ENCODE assay signal across 8 mouse cellular contexts in the genomic region with DNA sequence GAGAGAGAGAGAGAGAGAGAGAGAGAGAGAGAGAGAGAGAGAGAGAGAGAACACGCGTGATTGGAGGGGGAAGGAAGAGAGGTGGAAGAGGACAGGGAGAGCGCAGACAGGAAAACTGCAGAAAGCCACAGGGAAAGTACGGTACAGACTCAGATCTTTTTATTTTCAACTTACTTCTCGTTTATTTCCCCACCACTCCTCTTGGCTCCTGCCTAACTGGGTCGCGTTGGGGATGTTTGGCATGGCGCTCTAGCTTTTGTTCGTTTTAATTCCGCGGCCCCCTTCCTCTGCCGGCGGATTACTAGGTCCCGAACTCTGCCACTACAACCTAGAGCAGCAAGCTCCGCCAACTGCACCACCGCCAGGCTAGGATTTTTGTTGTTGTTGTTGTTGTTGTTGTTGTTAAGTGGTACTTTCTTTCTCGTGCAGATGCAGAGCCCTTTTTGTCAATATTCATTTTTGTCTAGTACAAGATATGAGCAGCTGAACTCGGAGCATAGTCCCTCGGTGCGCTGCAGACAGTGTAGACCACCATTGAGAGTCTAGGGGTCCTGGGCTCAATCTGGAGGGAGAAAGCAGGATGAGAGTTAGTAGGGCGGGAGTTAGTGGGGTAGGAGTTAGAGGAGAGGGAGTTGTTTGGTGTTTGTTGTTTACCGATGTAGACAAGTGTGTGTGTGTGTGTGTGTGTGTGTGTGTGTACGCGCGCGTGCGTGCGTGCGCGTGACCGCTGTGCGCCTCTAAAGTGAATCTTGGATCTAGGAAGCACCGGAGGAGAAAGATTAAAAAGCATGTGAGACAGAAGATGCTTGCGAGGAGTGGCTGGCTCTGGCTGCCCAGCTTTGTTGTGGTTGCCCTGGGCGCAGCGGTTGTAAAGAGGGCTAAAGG. TPM values are rescaled to one million over a fixed set of nuclear protein-coding genes. Genes with fewer than 3 reads are reported as not detected.
DNase-seq lines count a peak whose midpoint lies in the region; ATAC-seq and TF ChIP-seq lines count a peak whose summit lies in the region.

No protein-coding gene starts in this region.

- no peaks in the 10 kb centered on the region for H3K36me3 ChIP-seq in heart, adult 2 months (ENCODE audit: control insufficient read depth, insufficient read depth, low read length)
- H3K36me3 ChIP-seq in forebrain, embryonic 12.5 days (replicated peaks): 0 out of 2 replicates have a peak, but pooled peaks cover 2% of the 10 kb centered on the region
- no peaks in the 10 kb centered on the region for H3K36me3 ChIP-seq in intestine, postnatal 0 days (ENCODE audit: control insufficient read depth, insufficient read depth)

- peak; percentile 18; the same call in 1 of the 2 replicates for ATAC-seq in forebrain, embryonic 12.5 days (ENCODE audit: low FRiP score)
- ATAC-seq in intestine, postnatal 0 days: no peak

- H3K79me2 ChIP-seq in heart, adult 2 months (replicated peaks; ENCODE audit: control insufficient read depth, insufficient read depth, low read length): no peaks in the 10 kb centered on the region

- H3K27me3 ChIP-seq in heart, adult 2 months (ENCODE audit: control insufficient read depth, insufficient read depth, low read length): no peaks in the 10 kb centered on the region
- peaks cover 13% of the 10 kb centered on the region for H3K27me3 ChIP-seq in forebrain, embryonic 12.5 days
- H3K27me3 ChIP-seq in intestine, postnatal 0 days (replicated peaks; ENCODE audit: control insufficient read depth, insufficient read depth, low read length): peaks cover 33% of the 10 kb centered on the region

- under 1% methylated on average over 36 of the region's 36 CpGs for WGBS in heart, adult 2 months
- under 1% methylated on average over 36 of the region's 36 CpGs for WGBS in forebrain, embryonic 12.5 days
- WGBS in intestine, postnatal 0 days: 1% methylated on average over 36 of the region's 36 CpGs

- peak; percentile 48; the same call in 1 of the 2 replicates for TF ChIP-seq POLR2A in heart, adult 2 months (IDR thresholded peaks at IDR 0.05; ENCODE audit: insufficient read depth, low read depth, low read length)

- H3K27ac ChIP-seq in heart, adult 2 months: peak overlapping the region; percentile 96
- H3K27ac ChIP-seq in forebrain, embryonic 12.5 days: peak overlapping the region; percentile 98
- peak overlapping the region; percentile 67 for H3K27ac ChIP-seq in intestine, postnatal 0 days (ENCODE audit: low read depth, low read length)

- H3K4me1 ChIP-seq in heart, adult 2 months (ENCODE audit: control insufficient read depth, insufficient read depth, low read length): no peaks in the 10 kb centered on the region
- H3K4me1 ChIP-seq in forebrain, embryonic 12.5 days: peaks cover 26% of the 10 kb centered on the region
- no peaks in the 10 kb centered on the region for H3K4me1 ChIP-seq in intestine, postnatal 0 days (replicated peaks; ENCODE audit: control insufficient read depth, insufficient read depth, low read length)

- peak overlapping the region; percentile 78 for H3K4me3 ChIP-seq in heart, adult 2 months
- peak overlapping the region; percentile 77 for H3K4me3 ChIP-seq in forebrain, embryonic 12.5 days (replicated peaks)
- H3K4me3 ChIP-seq in intestine, postnatal 0 days (ENCODE audit: low read depth, low read length): peak overlapping the region; percentile 48

- peak overlapping the region; percentile 63 for H3K9ac ChIP-seq in heart, adult 2 months (ENCODE audit: low read depth, low read length)
- peak overlapping the region; percentile 97 for H3K9ac ChIP-seq in forebrain, embryonic 12.5 days
- H3K9ac ChIP-seq in intestine, postnatal 0 days (ENCODE audit: low read depth, low read length): peak overlapping the region; percentile 56

- no peaks in the 10 kb centered on the region for H3K9me3 ChIP-seq in forebrain, embryonic 12.5 days
- no peaks in the 10 kb centered on the region for H3K9me3 ChIP-seq in intestine, postnatal 0 days (ENCODE audit: control insufficient read depth)

- peak; percentile 54 to 60 for DNase-seq in heart, adult 2 months
- DNase-seq in heart, postnatal 25 days (ENCODE audit: low spot score): no peak
- peak; percentile 53 for DNase-seq in MN1 (ENCODE audit: low spot score)
- peak; percentile 60 for DNase-seq in lung, postnatal 36 days
- DNase-seq in cerebellum, adult 9-11 months: no peak
- DNase-seq in spleen, postnatal 4 days (ENCODE audit: low spot score in 2 of 2): no peak

- TF ChIP-seq CTCF in heart, adult 2 months (IDR thresholded peaks at IDR 0.05): no peak
- TF ChIP-seq CTCF in intestine, postnatal 0 days (IDR thresholded peaks at IDR 0.05; ENCODE audit: low read depth): no peak

- peak overlapping the region; percentile 69 for H3K4me2 ChIP-seq in forebrain, embryonic 12.5 days
- H3K4me2 ChIP-seq in intestine, postnatal 0 days (replicated peaks; ENCODE audit: low read depth): peak overlapping the region; percentile 75

- TF ChIP-seq EP300 in heart, adult 2 months (IDR thresholded peaks at IDR 0.05; ENCODE audit: insufficient read depth, low read depth, low read length): 0 out of 2 replicates have a peak, but pooled peaks have one; percentile 35

- intact Hi-C loops in heart, adult 2 months (cut with DNase I): no loop called here
- intact Hi-C loops in heart, postnatal 25 days (cut with DNase I): loop anchor here (10.0 kb wide), 1 partner anchor 481 kb away; a partner anchor contains a TSS

RNA-seq across cellular contexts. Expression of a gene that starts 0.7 kb away (rescaled TPM):
- total RNA-seq in heart, adult 2 months (2021): 10 to 100 TPM; 24.9 to 30.4 TPM
- 16.9 and 22.4 TPM in 2 replicates for polyA plus RNA-seq in heart, adult 2 months (2012; rRNA removed)
- total RNA-seq in heart, postnatal 25 days (2021): 10 to 100 TPM; 22.3 to 23.0 TPM
- polyA plus RNA-seq in forebrain, embryonic 12.5 days (2016; fragmentation: Nextera tagmentation; extraction: Ambion mirVana): 104 and 111 TPM in 2 replicates
- 13.1 and 14.0 TPM in 2 replicates for polyA plus RNA-seq in intestine, postnatal 0 days (2015; fragmentation: Nextera tagmentation; extraction: Ambion mirVana)

Comparison
In these comparisons a context has a peak if more than half of its experiments do, and no peak if none do; other contexts are left out.
1. DNase-seq: peak in heart, adult 2 months (2 of 2), MN1 (single experiment) and lung, postnatal 36 days (single experiment); none in heart, postnatal 25 days (single experiment), cerebellum, adult 9-11 months (single experiment) and spleen, postnatal 4 days (0 of 2).
2. Peak in every context shown above with its lines, with median percentiles within 50 percentile points of each other: H3K27ac ChIP-seq, H3K4me3 ChIP-seq and H3K9ac ChIP-seq.